Mouse (Mus musculus): ENCODE results near the gene Ttc7b. TPM values are rescaled to one million over a fixed set of nuclear protein-coding genes. Genes with fewer than 3 reads are reported as not detected.

Ttc7b gene
- polyA plus RNA-seq, 2 experiments, result 1.3 to 3.5 TPM

- Histone ChIP-seq H3K4me1 (replicated peaks; ENCODE audit: control insufficient read depth in 2 of 2, insufficient read depth in 2 of 2, low read length in 1 of 2) (0 out of 4 replicates have a peak, but pooled peaks cover 0 to 3% of the 10 kb centered on the region in 2 experiments), H3K4me2 (ENCODE audit: low read depth) (no peak overlapping the region), H3K27me3 (ENCODE audit: control insufficient read depth, insufficient read depth, low read length) (no peaks in the 10 kb centered on the region), H3K36me3 (replicated peaks; ENCODE audit: control insufficient read depth, insufficient read depth, low read depth) (no peaks in the 10 kb centered on the region), H3K4me3 (ENCODE audit: insufficient read depth in 1 of 2, low read depth in 2 of 2, low read length in 2 of 2) (no peak overlapping the region), H3K27ac (no peak overlapping the region), H3K9me3 (ENCODE audit: control insufficient read depth, low read length) (no peaks in the 10 kb centered on the region), H3K9ac (replicated peaks) (no peak overlapping the region)
- DNase-seq (ENCODE audit: low read depth in 3 of 3, low spot score in 3 of 3) (no peak), ATAC-seq (ENCODE audit: insufficient read depth) (no peak)
- WGBS (ENCODE audit: insufficient replicate concordance), result 55% methylated on average over 11 of the region's 11 CpGs
- TF ChIP-seq CTCF (IDR thresholded peaks at IDR 0.05; ENCODE audit: low read depth) (no peak), EP300 (IDR thresholded peaks at IDR 0.05; ENCODE audit: low read depth) (no peak)
Measured at GRCm38 (mm10) chr12:100408714-100409113, 111.9 kb downstream of the Ttc7b start.

DNA sequence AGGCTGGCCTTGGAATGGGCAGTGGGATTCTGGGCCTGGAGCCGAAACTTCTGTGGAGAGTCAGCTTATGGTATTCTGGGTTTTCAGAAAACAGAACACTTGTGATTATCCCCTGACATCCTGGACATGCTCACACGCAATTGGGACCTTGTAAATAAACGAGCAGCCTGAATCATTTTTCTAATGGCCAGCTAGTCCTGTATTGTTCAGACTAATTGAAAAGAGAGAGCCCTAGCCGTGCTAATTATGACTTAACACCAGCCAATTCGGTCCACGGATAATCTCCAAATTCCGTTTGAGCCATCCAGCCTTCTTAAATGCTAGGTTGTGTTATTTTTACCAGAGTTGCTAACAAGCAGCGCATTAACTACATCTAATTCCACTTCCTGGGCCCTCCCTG, 112.5 kb downstream of the Ttc7b start:
- Histone ChIP-seq H3K4me2 (ENCODE audit: low read depth) (no peak overlapping the region), H3K27me3 (ENCODE audit: control insufficient read depth, insufficient read depth, low read length) (no peaks in the 10 kb centered on the region), H3K4me3 (ENCODE audit: insufficient read depth in 1 of 2, low read depth in 2 of 2, low read length in 2 of 2) (no peak overlapping the region), H3K9ac (replicated peaks) (no peak overlapping the region), H3K27ac (no peak overlapping the region), H3K9me3 (ENCODE audit: control insufficient read depth, low read length) (no peaks in the 10 kb centered on the region), H3K36me3 (replicated peaks; ENCODE audit: control insufficient read depth, insufficient read depth, low read depth) (no peaks in the 10 kb centered on the region), H3K4me1 (replicated peaks; ENCODE audit: control insufficient read depth in 2 of 2, insufficient read depth in 2 of 2, low read length in 1 of 2) (0 out of 4 replicates have a peak, but pooled peaks cover 0 to 3% of the 10 kb centered on the region in 2 experiments)
- no peak for ATAC-seq (ENCODE audit: insufficient read depth)
- no peak for DNase-seq (ENCODE audit: low read depth in 3 of 3, low spot score in 3 of 3)
- 73% methylated on average over 8 of the region's 8 CpGs for WGBS (ENCODE audit: insufficient replicate concordance)
- TF ChIP-seq EP300 (IDR thresholded peaks at IDR 0.05; ENCODE audit: low read depth), result no peak
- no peak for TF ChIP-seq CTCF (IDR thresholded peaks at IDR 0.05; ENCODE audit: low read depth)

- Histone ChIP-seq H3K27me3 (ENCODE audit: control insufficient read depth, insufficient read depth, low read length) (no peaks in the 10 kb centered on the region), H3K36me3 (replicated peaks; ENCODE audit: control insufficient read depth, insufficient read depth, low read depth) (no peaks in the 10 kb centered on the region), H3K4me3 (ENCODE audit: insufficient read depth in 1 of 2, low read depth in 2 of 2, low read length in 2 of 2) (no peak overlapping the region), H3K9ac (replicated peaks) (no peak overlapping the region), H3K4me2 (ENCODE audit: low read depth) (no peak overlapping the region), H3K9me3 (ENCODE audit: control insufficient read depth, low read length) (no peaks in the 10 kb centered on the region), H3K27ac (no peak overlapping the region), H3K4me1 (replicated peaks; ENCODE audit: control insufficient read depth in 2 of 2, insufficient read depth in 2 of 2, low read length in 1 of 2) (0 out of 4 replicates have a peak, but pooled peaks cover 0 to 3% of the 10 kb centered on the region in 2 experiments)
- WGBS (ENCODE audit: insufficient replicate concordance), result 70% methylated on average over 7 of the region's 7 CpGs
- ATAC-seq (ENCODE audit: insufficient read depth), result no peak
- DNase-seq (ENCODE audit: low read depth in 3 of 3, low spot score in 3 of 3), result no peak
- TF ChIP-seq CTCF (IDR thresholded peaks at IDR 0.05; ENCODE audit: low read depth), result no peak
- TF ChIP-seq EP300 (IDR thresholded peaks at IDR 0.05; ENCODE audit: low read depth), result no peak
Measured at GRCm38 (mm10) chr12:100407371-100407770, 113.3 kb downstream of the Ttc7b start.

DNA sequence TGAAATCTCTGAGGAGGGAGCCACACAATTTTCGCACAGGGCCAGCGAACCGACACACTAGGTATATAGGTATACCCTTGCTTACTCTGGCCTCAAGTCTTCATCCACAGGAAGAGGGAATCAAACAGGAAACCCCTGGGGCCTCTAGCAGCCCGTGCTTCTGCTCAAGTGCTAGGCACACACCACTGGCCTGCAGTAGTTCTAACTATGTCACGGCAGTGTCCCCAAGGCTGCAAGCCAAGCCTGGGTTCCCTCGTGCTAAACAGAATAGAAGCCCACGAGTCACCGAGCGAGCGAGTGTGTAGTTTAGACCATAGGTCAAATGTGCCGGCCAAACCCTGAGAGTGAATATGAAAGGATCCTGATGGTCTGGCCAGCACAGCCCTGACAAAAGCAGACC, 114.5 kb downstream of the Ttc7b start:
- DNase-seq (ENCODE audit: low read depth in 3 of 3, low spot score in 3 of 3), result no peak
- no peaks in the 10 kb centered on the region for H3K36me3 ChIP-seq (replicated peaks; ENCODE audit: control insufficient read depth, insufficient read depth, low read depth)
- no peak overlapping the region for H3K9ac ChIP-seq (replicated peaks)
- H3K4me3 ChIP-seq (ENCODE audit: insufficient read depth in 1 of 2, low read depth in 2 of 2, low read length in 2 of 2), result no peak overlapping the region
- H3K27me3 ChIP-seq (ENCODE audit: control insufficient read depth, insufficient read depth, low read length), result no peaks in the 10 kb centered on the region
- TF ChIP-seq EP300 (IDR thresholded peaks at IDR 0.05; ENCODE audit: low read depth), result no peak
- no peak for TF ChIP-seq CTCF (IDR thresholded peaks at IDR 0.05; ENCODE audit: low read depth)
- 0 out of 4 replicates have a peak, but pooled peaks cover 0 to 3% of the 10 kb centered on the region in 2 experiments for H3K4me1 ChIP-seq (replicated peaks; ENCODE audit: control insufficient read depth in 2 of 2, insufficient read depth in 2 of 2, low read length in 1 of 2)
- no peak overlapping the region for H3K4me2 ChIP-seq (ENCODE audit: low read depth)
- no peak for ATAC-seq (ENCODE audit: insufficient read depth)
- no peak overlapping the region for H3K27ac ChIP-seq
- H3K9me3 ChIP-seq (ENCODE audit: control insufficient read depth, low read length), result no peaks in the 10 kb centered on the region
- WGBS (ENCODE audit: insufficient replicate concordance), result 36% methylated on average over 11 of the region's 11 CpGs

- Histone ChIP-seq H3K4me1 (replicated peaks; ENCODE audit: control insufficient read depth in 2 of 2, insufficient read depth in 2 of 2, low read length in 1 of 2) (0 out of 4 replicates have a peak, but pooled peaks cover 0 to 3% of the 10 kb centered on the region in 2 experiments), H3K27ac (no peak overlapping the region), H3K4me3 (ENCODE audit: insufficient read depth in 1 of 2, low read depth in 2 of 2, low read length in 2 of 2) (no peak overlapping the region), H3K9ac (replicated peaks) (no peak overlapping the region), H3K4me2 (ENCODE audit: low read depth) (no peak overlapping the region), H3K9me3 (ENCODE audit: control insufficient read depth, low read length) (no peaks in the 10 kb centered on the region), H3K36me3 (replicated peaks; ENCODE audit: control insufficient read depth, insufficient read depth, low read depth) (no peaks in the 10 kb centered on the region), H3K27me3 (ENCODE audit: control insufficient read depth, insufficient read depth, low read length) (no peaks in the 10 kb centered on the region)
- TF ChIP-seq CTCF (IDR thresholded peaks at IDR 0.05; ENCODE audit: low read depth) (no peak), EP300 (IDR thresholded peaks at IDR 0.05; ENCODE audit: low read depth) (no peak)
- no peak for DNase-seq (ENCODE audit: low read depth in 3 of 3, low spot score in 3 of 3)
- 61% methylated on average over 8 of the region's 8 CpGs for WGBS (ENCODE audit: insufficient replicate concordance)
- ATAC-seq (ENCODE audit: insufficient read depth), result no peak
Measured at GRCm38 (mm10) chr12:100405512-100406030, 115.1 kb downstream of the Ttc7b start.

Data from liver, embryonic 14.5 days (tissue).